Mouse (Mus musculus): ENCODE results near the gene Ppp1r12b.

The Ppp1r12b gene

DNA sequence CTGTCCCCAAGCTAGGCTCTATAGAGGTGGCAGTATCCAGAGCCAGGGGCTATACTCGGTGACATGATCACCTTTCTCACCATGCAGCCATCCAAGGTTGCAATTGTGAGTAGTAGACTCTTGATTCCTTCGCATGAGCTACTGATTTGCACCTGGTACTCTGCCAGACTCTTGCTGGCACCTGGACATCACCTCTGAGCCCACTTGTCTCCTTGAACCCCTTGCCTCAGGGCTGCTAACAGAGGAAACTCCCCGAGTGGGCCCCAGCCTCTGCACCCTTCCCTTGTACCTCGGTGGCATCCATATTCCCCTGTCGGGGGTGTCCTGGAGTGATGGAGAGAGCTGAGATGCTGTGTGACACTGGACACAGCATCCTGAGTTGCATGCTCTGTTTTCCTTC, 234.3 kb downstream of the Ppp1r12b start:
- in situ Hi-C loops (cut with MboI, MseI), result no loop called here

GRCm38 (mm10) chr1:134719718-134720304, 235.9 kb downstream of the Ppp1r12b start:
- in situ Hi-C loops (cut with MboI, MseI), result no loop called here

GRCm38 (mm10) chr1:134715092-134715491, 240.7 kb downstream of the Ppp1r12b start:
- in situ Hi-C loops (cut with MboI, MseI), result no loop called here

GRCm38 (mm10) chr1:134714166-134714565, 241.6 kb downstream of the Ppp1r12b start:
- in situ Hi-C loops (cut with MboI, MseI), result no loop called here

- in situ Hi-C loops (cut with MboI, MseI), result no loop called here
Observed at GRCm38 (mm10) chr1:134713421-134713969, 242.2 kb downstream of the Ppp1r12b start.

DNA sequence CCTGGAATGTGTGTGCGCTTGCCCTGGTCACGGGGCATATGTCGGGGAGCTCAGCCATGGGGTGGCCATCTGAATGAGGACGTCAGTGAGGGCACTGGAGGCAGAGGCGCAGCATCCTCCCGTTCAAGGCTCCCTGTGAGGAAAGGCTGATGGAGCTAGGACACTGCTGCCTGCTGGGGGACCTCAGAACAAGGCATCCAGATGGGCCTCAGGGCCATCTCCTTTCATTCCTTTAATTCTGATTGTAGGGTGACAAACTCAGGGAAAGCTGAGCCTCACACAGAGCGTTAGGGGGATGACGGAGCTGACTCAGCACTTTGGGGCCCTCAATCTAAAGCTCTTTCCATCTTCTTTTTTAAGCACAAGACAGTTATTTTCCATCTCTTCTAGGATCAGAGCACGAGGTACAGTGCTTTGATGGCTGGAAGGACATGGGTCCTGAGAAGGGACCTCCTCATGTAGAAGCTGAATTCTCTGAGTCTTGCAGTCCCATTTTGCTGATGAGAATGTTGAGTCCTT, 242.9 kb downstream of the Ppp1r12b start:
- in situ Hi-C loops (cut with MboI, MseI), result no loop called here

GRCm38 (mm10) chr1:134711653-134712052, 244.1 kb downstream of the Ppp1r12b start:
- in situ Hi-C loops (cut with MboI, MseI), result no loop called here

DNA sequence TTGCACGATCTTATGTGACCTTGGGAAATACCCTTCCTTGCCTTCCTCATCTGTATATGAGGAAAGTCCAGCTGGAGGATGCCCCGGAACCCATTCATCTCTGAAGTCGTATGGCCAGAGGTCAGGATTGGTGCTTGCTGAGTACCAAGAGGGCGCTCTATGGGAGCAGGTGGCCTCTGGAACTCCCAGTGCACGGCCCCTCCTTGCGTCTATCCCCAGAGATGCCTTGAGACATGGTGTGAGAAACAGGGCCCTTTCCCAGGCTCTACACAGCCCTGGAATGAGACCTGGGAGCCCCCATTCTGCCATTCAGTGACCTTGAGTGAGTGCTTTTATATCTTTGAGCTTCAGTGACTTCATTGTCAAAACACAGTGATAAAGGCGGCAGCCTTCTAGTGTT, 244.7 kb downstream of the Ppp1r12b start:
- in situ Hi-C loops (cut with MboI, MseI), result no loop called here

DNA sequence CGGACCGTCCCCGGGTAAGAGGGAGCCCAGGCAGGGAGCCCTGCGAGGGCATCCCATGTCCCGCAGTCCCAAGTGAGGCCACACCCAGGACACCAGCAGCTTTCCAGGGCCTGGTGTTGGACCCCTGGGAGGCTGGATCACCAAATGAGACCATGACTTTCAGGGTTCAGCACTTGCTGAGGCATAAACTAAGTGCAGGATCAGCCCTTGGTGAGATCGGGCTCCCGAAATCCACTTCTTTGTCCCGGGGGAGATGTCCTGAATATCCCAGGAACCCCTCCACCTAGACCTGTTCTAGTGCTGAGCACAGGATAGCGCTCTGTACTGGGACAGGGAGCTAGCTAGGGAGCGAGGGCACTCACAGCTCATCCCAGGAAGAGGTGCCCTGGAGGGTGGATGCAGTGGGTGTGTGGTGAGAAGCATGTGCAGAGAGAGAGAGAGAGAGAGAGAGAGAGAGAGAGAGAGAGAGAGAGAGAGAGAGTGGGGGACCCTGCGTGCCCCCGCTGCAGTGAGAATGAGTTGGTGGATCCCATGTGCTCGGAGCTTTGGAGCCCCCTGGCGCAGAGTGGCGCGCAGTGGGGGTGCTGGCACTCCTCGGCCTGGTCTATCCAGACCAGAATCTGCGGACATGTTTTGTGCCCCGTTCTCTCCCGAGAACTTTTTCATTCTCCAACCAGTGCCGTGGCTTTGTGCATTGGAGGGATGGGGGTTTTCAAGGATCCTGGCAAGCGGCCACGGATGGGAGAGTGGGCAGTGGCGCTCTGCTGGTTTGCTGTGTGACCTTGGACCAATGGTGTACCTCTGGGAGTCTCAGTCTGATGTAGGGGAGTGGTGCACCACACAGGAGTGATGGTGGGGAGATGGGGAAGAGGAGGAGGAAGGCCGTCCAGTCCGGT, 246.1 kb downstream of the Ppp1r12b start:
- in situ Hi-C loops (cut with MboI, MseI), result no loop called here

DNA sequence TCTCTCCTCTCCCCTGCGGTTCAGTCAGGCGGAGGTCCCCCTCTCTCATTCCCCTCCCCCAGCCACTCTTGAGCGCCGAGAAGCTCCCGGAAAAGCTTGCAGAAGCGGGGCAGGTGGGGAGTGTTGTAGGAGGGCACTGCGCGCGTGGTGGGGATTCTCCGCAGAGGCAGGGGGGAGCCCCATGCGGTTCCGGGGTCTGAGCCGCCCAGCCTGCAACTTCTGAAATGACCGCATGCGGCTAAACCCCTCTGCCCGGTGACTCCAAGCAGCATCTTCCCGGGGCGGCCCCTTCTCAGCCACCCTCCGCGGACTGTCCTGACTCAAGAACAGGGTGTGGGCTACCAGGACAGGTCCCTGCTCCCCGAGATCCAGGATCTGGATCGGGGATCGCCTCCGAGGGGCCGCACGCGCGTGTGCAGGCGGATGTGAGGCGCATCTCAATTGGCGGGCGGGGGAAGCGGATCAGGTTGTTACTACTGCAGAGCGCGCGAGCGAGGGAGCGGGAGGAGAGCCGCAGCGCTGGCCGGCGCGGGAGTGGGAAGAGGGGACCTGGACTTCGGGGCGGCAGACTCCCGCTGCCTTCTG, 246.8 kb downstream of the Ppp1r12b start:
- in situ Hi-C loops (cut with MboI, MseI), result no loop called here

- in situ Hi-C loops (cut with MboI, MseI), result no loop called here
Observed at GRCm38 (mm10) chr1:134708274-134708673, 247.5 kb downstream of the Ppp1r12b start.

DNA sequence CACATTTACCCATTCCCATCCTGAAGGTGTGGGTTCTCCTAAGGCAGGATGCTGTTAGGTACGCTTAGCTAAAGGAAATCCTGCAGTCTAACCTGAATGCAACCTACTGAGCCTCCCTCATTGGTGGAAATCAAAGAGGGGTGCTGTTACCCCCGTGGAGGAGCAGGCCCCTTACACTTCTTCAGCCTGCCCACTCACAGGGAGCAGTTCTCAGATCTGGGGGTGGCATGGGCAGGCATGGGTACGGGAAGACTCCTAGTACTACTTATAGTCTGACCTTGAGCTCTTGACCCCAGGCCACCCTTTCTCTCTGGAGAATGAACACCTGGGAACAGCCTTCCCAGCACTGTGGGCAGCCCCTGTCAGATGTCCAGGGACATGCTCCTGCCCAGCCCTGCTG, 248.2 kb downstream of the Ppp1r12b start:
- in situ Hi-C loops (cut with MboI, MseI), result no loop called here

DNA sequence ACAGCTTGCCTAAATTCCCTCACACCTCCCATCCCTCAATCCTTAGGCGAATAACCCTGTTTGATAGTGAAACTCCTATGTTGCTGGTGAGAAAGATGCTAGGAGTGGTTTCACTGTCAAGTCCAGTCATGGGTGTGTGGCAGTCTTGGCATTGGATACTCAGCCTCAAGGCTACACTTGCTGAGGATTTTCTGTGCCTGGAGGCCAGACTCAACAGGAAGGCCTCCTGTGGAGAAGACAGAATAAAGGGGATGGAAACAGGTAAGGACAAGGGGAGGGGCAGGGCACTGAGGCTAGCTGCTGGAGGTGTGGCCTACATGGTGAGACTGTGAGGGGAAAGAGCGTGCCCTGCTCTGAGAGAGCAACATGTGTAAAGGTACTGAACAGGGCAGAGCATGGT, 249.2 kb downstream of the Ppp1r12b start:
- in situ Hi-C loops (cut with MboI, MseI), result no loop called here

Measured in regulatory T cell (primary cell).